Mouse (Mus musculus) urinary bladder, postnatal 36 days (tissue): Measurements from ENCODE around the gene Speer4f2.
"Not testable (repeated sequence)": the region's sequence is repeated elsewhere in the genome, so short reads cannot be mapped to it uniquely, and the experiment has no call there.

Source experiments
- DNase-seq, 2 experiments: peaks; one replicate each; pipeline ENCODE4 v3.0.0; 2022; ENCODE audit warnings: low spot score in 2 of 2, mixed read lengths in 1 of 2

Gene Speer4f2

DNA sequence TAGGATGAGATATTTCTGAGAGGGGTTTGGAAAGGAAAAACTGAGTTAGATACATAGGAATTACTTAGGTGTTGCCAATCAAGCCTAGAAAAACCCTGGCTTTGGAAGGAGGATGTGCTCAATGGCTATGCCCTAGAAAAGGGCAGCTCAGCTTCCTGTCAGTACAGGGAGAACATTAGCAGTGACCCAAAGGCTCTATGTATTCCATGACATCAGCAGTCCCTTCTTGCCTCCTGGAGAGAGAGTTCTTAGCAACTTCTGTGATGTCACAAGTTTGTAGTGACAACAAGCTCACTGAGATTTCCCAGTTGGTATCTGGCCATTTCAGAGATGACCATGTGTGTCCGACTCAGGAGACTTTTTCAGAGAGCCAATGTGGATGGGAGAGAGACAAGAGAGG, at the start of gene Speer4f2:
Gene Speer4f2, plus strand, starts transcription at position 301 of the 400 bp plus-strand sequence.
- not testable (repeated sequence) for DNase-seq

DNA sequence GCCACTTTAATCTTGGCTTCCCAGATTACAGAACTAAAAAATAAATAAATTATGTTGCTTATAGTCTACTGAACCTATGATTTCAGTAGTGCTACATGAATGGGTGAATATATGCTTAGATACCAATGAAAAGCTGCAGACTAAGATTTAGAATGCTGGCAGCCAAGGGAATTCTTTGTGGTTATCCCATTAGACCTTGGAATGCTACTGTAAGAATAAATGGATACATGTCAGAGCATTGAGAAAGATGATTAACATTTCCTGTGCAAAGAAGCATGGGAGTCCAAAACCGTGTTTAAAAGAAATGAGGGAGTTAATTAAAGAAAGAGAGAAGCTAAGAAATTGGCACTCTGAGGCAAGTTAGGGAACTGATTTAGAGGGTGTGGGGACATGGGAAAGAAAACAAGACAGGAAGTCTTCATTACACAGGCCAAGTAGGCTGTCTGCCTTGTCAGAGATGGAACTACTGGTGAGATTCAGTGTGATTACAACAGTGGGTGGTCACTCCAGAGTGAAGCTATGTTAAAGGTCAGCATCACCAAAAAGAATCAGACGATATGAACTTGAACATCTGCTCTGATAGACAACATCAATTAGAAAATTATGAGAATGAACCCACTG, 43.9 kb upstream of the Speer4f2 start:
- no peak for DNase-seq

DNA sequence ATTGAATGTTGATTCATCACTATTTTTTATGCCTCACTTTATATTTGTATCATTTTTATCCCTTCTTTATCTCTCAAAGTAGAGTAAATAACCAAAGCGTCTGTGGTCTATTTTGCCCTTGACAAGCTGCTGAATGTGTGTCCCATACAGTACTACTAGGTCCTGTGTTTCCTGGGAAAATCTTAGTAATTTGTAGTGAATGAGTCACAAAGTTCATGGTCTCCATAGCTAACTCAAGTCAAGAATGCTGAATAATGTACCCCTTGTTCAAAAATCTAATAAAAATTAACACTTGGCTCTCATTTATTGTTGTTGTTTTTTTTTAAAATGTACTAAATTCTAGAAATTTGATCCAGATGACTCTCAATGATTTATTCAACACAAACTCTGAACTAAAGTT, 38.1 kb upstream of the Speer4f2 start:
- no peak for DNase-seq

DNA sequence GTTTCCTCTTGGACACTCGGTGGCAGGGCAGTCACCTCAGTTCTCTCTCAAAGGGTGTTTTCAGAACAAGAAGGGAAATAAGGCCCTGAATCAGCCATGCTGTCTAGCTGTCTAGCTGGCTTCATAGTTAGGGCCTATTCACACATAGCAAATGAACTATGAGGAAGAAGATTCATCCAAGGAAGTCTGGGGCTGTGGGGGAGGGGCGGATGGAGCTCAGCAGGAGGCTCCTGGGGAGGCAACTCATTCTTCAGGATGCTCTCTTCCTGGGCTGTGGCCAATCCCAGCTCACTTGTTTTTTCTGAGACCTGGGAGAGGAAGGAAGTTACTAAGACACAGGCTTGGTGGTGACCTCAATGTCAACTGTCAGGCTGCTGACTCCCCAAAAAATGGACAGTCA, 27.2 kb upstream of the Speer4f2 start:
- not testable (repeated sequence) for DNase-seq

DNA sequence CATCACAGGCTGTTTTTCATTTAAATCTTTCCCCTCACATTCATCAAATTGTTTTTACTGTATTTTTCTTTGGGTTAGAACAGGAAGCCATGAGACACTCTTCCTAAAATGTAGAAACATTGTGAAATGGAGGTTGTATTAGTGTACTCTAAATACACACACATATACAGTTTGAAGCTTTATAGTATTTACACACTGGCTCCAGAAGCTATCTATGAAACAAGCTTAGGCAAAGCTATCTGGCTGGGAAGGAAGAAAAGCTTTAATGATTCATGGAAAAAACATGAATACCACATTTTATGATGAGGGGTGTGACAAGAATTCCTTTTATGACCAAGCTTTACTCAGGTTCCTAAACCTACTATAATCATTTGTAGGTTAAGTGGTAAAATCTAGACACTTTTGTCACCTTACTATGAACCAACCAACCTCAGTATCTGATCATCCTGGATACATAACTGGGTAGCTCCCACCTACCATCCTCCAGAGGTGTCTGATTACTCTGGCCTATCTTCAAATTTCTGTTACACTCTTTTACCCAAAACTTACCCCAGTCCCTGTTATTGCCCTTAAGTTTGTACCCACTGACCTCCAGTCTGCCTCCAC, 13.5 kb upstream of the Speer4f2 start:
- no peak for DNase-seq

DNA sequence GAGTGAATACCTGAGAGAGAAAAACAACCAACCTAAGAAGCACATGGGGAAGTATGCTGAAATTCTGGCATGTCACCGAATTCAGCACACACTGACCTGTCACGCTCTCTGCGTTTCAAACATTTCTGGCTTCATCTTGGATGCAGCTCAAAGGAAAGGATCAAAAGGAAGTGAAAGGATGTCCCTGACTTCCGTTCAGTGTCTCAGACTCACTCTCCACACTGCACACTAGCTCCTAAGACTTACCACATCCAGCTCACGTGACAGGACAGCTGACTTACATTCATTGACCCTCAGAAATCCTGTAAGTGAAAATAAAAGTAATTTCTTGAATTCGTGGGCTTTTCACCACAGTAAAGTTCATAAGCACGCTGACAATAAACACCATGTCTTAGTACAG, 16.9 kb downstream of the Speer4f2 start:
- DNase-seq: no peak

DNA sequence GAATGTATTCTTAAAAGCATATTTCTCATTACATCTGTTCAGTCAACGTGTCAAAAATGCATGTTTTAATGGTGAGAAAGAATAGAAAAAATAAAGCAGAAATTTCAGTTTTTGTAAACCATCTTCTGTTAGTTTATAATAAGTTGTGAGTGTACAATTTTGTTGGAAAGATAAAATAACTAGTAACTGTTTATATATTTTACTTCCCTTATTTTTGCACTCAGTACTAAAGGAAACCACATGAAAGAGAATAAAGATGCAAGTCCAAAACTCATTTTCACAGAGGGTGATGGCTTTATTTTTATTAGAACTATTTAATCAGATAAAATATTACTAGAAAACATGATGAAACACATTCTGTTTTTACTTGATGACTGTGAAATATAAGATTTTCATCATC, 18.2 kb downstream of the Speer4f2 start:
- no peak for DNase-seq

DNA sequence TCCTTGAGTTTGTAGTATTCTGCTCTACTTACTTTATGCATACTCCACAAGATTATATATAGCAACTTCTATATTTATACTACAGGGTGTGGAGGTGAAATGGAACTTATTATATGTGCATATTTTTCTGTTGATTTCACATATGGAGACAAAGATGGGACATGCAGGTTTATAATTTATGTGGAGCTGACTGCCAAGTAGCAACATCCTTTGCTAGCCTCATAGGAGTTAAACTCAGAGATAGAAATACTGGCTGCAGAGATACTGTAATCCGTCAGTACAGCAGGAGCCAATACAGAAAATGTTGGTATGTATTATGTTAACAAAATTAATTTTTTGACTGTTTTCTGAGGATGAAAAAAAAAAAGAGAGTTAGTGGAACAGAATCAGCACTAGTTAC, 27.6 kb downstream of the Speer4f2 start:
- DNase-seq: no peak

DNA sequence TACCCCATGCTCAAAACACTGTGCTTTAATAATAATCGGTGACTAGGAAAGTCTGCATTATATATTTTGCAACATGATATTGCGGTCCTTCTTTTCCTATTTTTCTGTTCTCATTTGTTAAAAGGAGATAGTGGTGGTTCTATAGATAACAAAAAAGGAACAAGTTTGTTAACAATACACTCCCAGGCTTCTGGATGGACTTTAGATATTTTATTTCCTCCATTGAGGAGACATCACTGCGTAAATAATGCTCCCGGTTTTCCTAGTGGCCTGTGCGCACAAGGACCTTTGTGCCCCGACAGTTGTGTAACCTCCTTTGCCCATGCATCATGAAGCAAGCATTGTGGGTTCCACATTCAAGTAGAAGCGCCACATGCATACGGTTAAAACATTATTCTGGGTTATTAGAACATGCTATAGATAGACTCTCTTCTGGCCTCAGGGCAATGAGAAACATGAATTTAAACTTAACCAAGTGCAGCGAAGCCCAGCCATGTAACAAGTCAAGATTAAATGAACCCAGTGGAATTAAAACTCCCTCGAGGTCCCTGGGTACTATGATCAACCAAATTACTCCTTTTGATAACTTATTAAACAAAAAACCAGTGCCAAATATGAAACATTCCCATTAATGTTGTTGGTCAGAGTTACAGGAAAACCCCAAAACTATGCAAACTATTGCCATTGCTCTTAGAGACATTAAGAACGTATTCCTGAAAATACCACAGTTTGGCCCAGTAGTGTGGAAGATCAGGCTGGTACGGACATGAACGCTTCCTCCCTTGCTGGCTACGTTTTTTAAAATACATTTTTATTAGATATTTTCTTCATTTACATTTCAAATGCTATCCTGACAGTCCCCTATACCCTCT, 28.5 kb downstream of the Speer4f2 start:
- no peak for DNase-seq

DNA sequence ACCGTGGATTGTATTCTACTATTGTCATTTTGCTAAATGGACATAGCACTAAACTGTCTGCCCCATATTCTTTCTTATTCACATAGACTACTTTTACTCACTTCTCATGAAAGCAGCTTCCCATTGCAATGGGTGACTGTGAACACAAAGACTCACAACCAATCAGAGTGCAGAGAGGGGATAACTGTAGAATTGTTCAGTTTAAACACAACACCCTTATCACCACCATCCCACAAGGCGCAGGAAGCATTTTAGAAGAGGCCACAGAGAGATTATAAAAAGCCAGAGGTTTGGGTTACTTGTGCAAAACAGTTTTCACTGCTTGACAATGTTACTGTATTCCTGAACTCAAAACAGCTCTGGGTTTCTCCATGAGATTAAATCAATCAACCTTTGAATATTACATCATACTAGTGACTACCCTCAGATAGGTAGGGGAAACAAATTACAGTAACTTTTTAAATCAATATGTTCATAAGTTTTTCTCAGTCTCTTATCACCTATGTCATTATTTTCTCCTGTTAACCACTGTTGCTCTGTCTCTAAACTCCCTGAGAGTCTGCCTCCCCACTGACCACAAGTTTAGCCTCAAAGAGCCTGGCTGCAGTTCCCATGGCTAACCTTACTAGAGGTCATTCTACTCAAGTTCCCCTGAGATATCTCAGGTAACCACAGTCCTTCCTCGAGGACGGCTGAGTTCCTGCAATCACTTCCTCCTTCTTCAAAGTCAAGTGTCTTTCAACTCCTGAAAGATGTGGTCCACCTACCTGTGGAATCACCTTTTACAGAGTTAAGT, 29.5 kb downstream of the Speer4f2 start:
- no peak for DNase-seq

DNA sequence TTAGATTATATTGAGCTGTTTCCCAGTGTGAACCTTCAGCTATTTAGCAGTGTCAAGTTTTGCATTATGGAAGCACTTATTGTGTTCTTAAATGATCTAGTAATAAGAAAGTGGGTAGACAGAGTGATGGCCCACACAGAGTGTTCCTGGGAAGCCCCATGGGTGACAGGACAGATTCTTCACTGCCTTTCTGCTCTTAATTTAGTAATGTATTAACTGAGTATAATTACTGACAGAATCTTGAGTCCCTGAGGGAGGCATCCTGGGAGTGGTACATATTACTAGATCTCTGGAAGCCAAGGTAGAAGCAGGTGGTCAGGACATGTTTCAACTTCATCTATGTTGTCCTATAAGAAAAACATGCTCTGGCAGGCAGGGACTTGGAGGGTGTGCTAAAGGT, 30.6 kb downstream of the Speer4f2 start:
- no peak for DNase-seq

DNA sequence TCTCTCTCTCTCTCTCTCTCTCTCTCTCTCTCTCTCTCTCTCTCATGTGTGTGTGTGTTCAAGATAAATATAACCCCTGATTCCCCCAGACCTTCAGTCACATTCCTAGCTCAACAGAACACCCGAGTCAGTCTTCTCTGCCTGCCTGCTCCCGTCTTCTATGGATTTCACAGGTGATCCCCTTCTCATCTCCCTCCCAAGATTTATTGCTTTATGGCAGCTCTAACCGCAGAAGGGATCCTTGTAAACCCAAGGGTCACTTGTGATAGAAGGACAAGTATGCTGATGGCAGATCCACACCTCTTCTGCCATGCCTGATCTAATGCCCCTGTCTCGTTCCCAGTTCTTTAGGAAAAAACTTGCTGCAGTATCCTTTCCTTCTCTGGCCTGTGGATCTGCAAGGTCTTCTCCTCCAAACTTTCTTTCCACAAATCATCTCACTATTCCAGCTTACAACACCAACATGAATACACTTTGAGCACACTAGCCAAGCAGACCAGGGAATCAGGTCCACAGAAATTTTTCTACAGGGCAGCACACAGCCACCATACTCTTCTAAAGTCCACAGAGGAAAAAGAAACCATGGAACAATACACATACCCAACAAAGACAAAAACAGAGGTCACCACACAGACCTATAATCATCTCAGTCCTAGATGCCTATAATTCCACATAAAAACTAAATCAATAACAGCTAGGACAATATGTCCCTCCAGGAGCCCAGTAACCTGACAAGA, 36.1 kb downstream of the Speer4f2 start:
- no peak for DNase-seq

DNA sequence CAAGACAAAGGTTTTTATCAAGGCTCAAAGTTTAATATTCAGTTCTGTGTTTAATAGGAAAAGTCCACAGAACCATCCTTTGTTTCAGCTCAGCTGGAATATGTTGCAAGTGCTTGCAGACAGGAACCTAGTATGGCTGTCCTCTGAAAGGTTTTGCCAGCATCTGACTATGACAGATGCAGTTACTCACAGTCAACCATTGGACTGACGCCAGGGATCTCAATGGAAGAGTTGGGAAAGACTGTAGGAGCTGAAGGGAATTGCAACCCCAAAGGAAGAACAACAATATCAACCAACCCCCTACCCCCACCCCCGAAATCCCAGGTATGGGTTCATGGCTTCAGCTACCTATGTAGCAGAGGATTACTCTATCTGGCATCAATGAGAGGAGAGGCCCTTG, 44.2 kb downstream of the Speer4f2 start:
- no peak for DNase-seq

DNA sequence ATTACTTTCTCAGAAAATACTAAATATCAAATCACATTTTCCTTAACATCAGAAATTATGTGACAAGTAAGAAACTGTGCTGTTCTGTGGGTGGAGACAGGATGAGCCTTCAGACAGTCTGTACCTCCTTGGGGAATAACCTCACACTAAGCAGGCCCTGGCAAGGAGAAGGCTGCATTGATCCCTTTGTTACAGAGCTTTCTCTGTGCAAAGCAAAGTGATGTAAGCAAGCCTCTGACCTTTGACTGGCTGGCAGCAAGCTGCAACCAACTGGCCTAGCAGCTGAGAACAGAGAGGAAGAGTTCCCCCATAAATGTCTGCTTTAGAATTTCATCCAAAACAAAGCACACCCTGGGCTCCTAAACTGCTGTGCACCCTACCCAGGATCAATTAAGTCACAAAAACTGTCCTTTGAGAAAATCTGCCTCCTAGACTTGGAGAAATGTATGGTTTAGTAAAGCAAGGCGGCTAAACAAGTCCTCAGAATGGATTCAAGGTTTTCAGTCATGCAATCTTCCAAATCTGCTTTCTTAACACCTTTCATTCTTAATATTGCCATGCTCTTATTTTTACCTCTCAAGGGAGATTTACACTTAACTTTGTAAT, 46.3 kb downstream of the Speer4f2 start:
- peak; percentile 19 for DNase-seq

DNA sequence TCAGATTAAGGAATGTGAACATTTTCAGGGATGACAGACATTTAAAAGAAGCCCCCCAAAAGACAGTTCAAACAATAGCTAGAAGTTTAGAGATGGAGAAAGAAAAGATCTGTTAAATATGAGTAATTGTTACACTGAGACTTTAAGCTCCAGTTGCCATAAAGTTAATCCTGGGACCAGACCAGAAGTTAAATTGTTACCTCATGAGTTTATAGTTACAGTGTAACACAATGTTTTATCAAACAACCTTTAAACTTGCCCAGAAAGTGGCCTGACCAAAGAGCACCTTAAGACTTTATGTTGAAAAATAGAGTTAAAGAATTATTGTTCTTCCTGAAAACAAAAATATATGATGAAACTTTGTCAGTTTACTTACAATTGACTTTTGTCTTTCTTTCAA, 46.9 kb downstream of the Speer4f2 start:
- DNase-seq: no peak

DNA sequence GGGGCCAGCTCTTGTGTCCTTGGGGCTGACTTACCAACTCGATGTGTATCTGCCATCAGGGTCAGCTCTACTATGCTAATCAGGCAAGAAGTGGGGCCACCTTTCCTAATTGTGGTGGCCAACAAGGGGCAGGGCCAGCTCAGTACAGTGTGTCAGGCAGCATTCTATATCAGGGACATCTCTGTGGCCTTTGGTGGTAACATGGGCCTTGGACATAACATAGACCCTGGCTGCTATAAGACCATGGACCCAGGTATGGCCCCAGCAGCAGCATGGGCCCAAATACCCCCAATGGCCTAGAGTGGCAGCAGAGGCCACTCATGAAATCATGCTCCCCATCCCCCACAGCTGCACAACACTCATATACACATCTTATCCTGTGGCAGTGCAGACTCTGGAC, 49.2 kb downstream of the Speer4f2 start:
- no peak for DNase-seq

DNA sequence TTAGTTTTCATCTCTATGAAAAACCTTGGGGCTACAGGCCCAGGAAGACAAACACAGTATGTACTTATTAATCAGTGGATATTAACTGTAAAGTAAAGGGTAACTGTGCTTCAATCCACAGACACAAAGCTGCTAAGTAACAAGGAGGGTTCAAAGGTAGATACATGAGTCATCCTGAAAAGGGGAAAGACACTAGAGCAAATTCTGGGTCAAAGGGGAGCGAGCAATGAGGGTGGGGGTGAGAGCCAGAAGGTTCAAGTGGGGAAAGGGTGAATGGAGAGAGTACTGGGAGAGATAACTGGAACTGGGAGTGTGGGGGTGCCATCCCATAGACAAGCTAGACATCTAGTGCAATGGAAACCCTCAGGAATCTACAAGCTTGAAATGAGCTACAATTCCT, 54.0 kb downstream of the Speer4f2 start:
- no peak for DNase-seq
